Mouse (Mus musculus) Patski (cell line): Measurements from ENCODE around the gene Slc9a3r2. TPM values are rescaled to one million over a fixed set of nuclear protein-coding genes. Genes with fewer than 3 reads are reported as not detected.

Experiments
- ATAC-seq: fragments of 100-300 bp; one replicate; pipeline ENCODE4 v1.8.0; 2021
- CTCF ChIA-PET: fragments of 350-600 bp; sonication (Branson Sonifier 250); formaldehyde crosslinking; loops from one replicate; lab custom pipeline; 2022; ENCODE audit warnings: inconsistent platforms; lab: Charles Lee
- POLR2A ChIA-PET: fragments of 350-600 bp; sonication (Branson Sonifier 250); formaldehyde crosslinking; loops from one replicate; lab custom pipeline; 2022; ENCODE audit warnings: antibody characterized with exemption, inconsistent platforms; lab: Charles Lee
- DNase-seq: peaks from one replicate; pipeline ENCODE4 v3.0.0-alpha.2; 2011; ENCODE audit warnings: low read depth, low spot score
- H3K27me3 ChIP-seq: fragments of 371-371 bp; one replicate; pipeline ENCODE4 v1.5.1; 2021
- CTCF ChIP-seq: fragments of 100-300 bp; IDR thresholded peaks from one replicate; pipeline ENCODE4 v1.5.1; 2021
- in situ Hi-C: fragments of 300-500 bp; cut with MboI; formaldehyde crosslinking; loops from 3 replicates; pipeline ENCODE4 v1.11.1; 2018; ENCODE audit warnings: low pct_unique_long_range_greater_than_20kb, mixed read lengths
- polyA plus RNA-seq: library from polyadenylated mRNA; unstranded; gene quantifications from one replicate; pipeline ENCODE4 v1.2.3, GENCODE M21; 2021

The Slc9a3r2 gene
- polyA plus RNA-seq, 1 experiment from 2014 or later: 32.3 TPM

GRCm38 (mm10) chr17:24638840-24639239 is 11.3 kb downstream of the Slc9a3r2 start:
- CTCF ChIA-PET: interaction anchor here (2.9 kb wide), 1 partner anchor 10 kb away, joined by 9 read pairs; no protein-coding TSS in a partner anchor
- DNase-seq (no peak), ATAC-seq (no peak)
- in situ Hi-C loops: no loop called here
- no peaks in the 10 kb centered on the region for H3K27me3 ChIP-seq
- no peak for TF ChIP-seq CTCF
- POLR2A ChIA-PET: no interaction called here

- in situ Hi-C loops: no loop called here
- DNase-seq (no peak), ATAC-seq (no peak)
- ChIA-PET POLR2A (no interaction called here), CTCF (interaction anchor here (1.6 kb wide), 1 partner anchor 9 kb away, joined by 5 read pairs; no protein-coding TSS in a partner anchor)
- TF ChIP-seq CTCF: no peak
- H3K27me3 ChIP-seq: no peaks in the 10 kb centered on the region
Observed at GRCm38 (mm10) chr17:24638214-24638613, 11.9 kb downstream of the Slc9a3r2 start.

GRCm38 (mm10) chr17:24636781-24637481 is 13.2 kb downstream of the Slc9a3r2 start:
- ATAC-seq: no peak
- CTCF ChIA-PET: interaction anchor here (1.6 kb wide), 1 partner anchor 8 kb away, joined by 5 read pairs; no protein-coding TSS in a partner anchor
- no peaks in the 10 kb centered on the region for H3K27me3 ChIP-seq
- POLR2A ChIA-PET: interaction anchor here (0.6 to 1.3 kb wide), 3 partner anchors 25 to 84 kb away, joined by 3 to 4 read pairs (median 3); partner anchors contain the start of gene Zfp598
- DNase-seq: no peak
- in situ Hi-C loops: no loop called here
- TF ChIP-seq CTCF: no peak

GRCm38 (mm10) chr17:24635694-24636093 is 14.4 kb downstream of the Slc9a3r2 start:
- no peaks in the 10 kb centered on the region for H3K27me3 ChIP-seq
- CTCF ChIA-PET: no interaction called here
- in situ Hi-C loops: no loop called here
- no peak for ATAC-seq
- TF ChIP-seq CTCF: no peak
- no peak for DNase-seq
- POLR2A ChIA-PET: interaction anchor here (1.1 kb wide), 1 partner anchor 8 kb away, joined by 3 read pairs; no protein-coding TSS in a partner anchor

GRCm38 (mm10) chr17:24635024-24635423 is 15.1 kb downstream of the Slc9a3r2 start:
- no peak for TF ChIP-seq CTCF
- DNase-seq (no peak), ATAC-seq (no peak)
- in situ Hi-C loops: no loop called here
- CTCF ChIA-PET: no interaction called here
- no peaks in the 10 kb centered on the region for H3K27me3 ChIP-seq
- POLR2A ChIA-PET: interaction anchor here (1.1 kb wide), 1 partner anchor 9 kb away, joined by 3 read pairs; no protein-coding TSS in a partner anchor

GRCm38 (mm10) chr17:24633831-24634230 is 16.3 kb downstream of the Slc9a3r2 start:
- no peaks in the 10 kb centered on the region for H3K27me3 ChIP-seq
- DNase-seq (no peak), ATAC-seq (no peak)
- CTCF ChIA-PET: interaction anchor here (1.0 kb wide), 1 partner anchor 155 kb away, joined by 3 read pairs; the partner anchor contains the start of gene Mlst8
- no peak for TF ChIP-seq CTCF
- in situ Hi-C loops: no loop called here
- POLR2A ChIA-PET: no interaction called here

GRCm38 (mm10) chr17:24632813-24633449 is 17.2 kb downstream of the Slc9a3r2 start:
- no peaks in the 10 kb centered on the region for H3K27me3 ChIP-seq
- TF ChIP-seq CTCF: no peak
- ATAC-seq (peak; percentile 46), DNase-seq (no peak)
- ChIA-PET POLR2A (interaction anchor here (0.6 to 1.5 kb wide), 6 partner anchors 10 to 572 kb away, joined by 3 to 5 read pairs (median 4); no protein-coding TSS in a partner anchor), CTCF (interaction anchor here (0.9 to 1.6 kb wide), 7 partner anchors 16 to 154 kb away, joined by 3 to 5 read pairs (median 3); partner anchors contain the start of genes Mlst8 and Zfp598)
- in situ Hi-C loops: no loop called here

- in situ Hi-C loops: no loop called here
- ATAC-seq (peak; percentile 86), DNase-seq (peak; percentile 31)
- TF ChIP-seq CTCF: no peak
- no peaks in the 10 kb centered on the region for H3K27me3 ChIP-seq
- ChIA-PET CTCF (interaction anchor here (0.9 to 1.6 kb wide), 6 partner anchors 15 to 138 kb away, joined by 3 to 5 read pairs (median 3); partner anchors contain the start of gene Zfp598), POLR2A (interaction anchor here (0.6 to 1.5 kb wide), 5 partner anchors 11 to 572 kb away, joined by 3 to 5 read pairs (median 4); no protein-coding TSS in a partner anchor)
Observed at GRCm38 (mm10) chr17:24632167-24632812, 17.8 kb downstream of the Slc9a3r2 start, which contains the start of the genes Tsc2 and Nthl1. Gene Tsc2 (minus strand): TSS chr17:24632630. Gene Nthl1 (plus strand): TSS chr17:24632680.

GRCm38 (mm10) chr17:24630072-24630471 is 20.1 kb downstream of the Slc9a3r2 start:
- TF ChIP-seq CTCF: no peak
- CTCF ChIA-PET: interaction anchor here (0.8 to 2.9 kb wide), 10 partner anchors 9 to 151 kb away, joined by 3 to 9 read pairs (median 4); partner anchors contain the start of gene Mlst8
- no peaks in the 10 kb centered on the region for H3K27me3 ChIP-seq
- POLR2A ChIA-PET: no interaction called here
- in situ Hi-C loops: no loop called here
- DNase-seq: no peak
- no peak for ATAC-seq

GRCm38 (mm10) chr17:24628646-24629045 is 21.5 kb downstream of the Slc9a3r2 start:
- no peak for DNase-seq
- H3K27me3 ChIP-seq: no peaks in the 10 kb centered on the region
- no peak for ATAC-seq
- POLR2A ChIA-PET: no interaction called here
- CTCF ChIA-PET: interaction anchor here (0.9 to 2.9 kb wide), 14 partner anchors 9 to 150 kb away, joined by 3 to 9 read pairs (median 4); partner anchors contain the start of genes Mlst8, Tbl3 and Zfp598
- in situ Hi-C loops: loop anchor here (5.0 kb wide), 1 partner anchor 91 kb away; no protein-coding TSS in a partner anchor
- peak; percentile 95 for TF ChIP-seq CTCF
